Mouse (Mus musculus) cerebellum, adult 8-10 months (tissue): Measurements from ENCODE around the gene Ubxn7.

Experiments used
- DNase-seq: peaks from one replicate; pipeline ENCODE4 v3.0.0; 2022

Ubxn7 gene

DNA sequence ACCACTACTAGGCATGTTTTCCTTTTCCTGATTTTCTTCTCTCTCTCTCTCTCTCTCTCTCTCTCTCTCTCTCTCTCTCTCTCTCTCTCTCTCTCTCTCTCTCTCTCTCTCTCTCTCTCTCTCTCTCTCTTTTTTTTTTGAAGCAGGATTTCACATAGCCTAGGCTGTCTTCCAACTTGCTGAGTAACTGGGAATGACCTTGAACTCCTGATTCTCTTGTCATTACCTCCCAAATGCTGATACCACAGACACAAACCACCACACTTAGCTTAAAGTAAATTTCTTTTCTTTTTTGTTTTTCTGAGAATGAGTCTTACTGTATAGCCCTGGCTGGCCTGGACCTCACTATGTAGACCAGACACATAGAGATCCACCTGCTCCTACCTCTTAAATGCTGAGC lies 102.6 kb downstream of the Ubxn7 start:
- DNase-seq = no peak

GRCm38 (mm10) chr16:32436657-32437056 lies 104.6 kb downstream of the Ubxn7 start:
- DNase-seq = no peak

GRCm38 (mm10) chr16:32437266-32437665 lies 105.2 kb downstream of the Ubxn7 start:
- no peak for DNase-seq

- no peak for DNase-seq
These were observed 109.4 kb downstream of the Ubxn7 start for GRCm38 (mm10) chr16:32441432-32441831.
